Mouse (Mus musculus): Measurements from ENCODE around the gene Iqch. TPM values are rescaled to one million over a fixed set of nuclear protein-coding genes. Genes with fewer than 3 reads are reported as not detected.

The Iqch gene
- total and polyA plus RNA-seq, 2 experiments from 2014 or later: 0.20 TPM; not detected in 1

DNA sequence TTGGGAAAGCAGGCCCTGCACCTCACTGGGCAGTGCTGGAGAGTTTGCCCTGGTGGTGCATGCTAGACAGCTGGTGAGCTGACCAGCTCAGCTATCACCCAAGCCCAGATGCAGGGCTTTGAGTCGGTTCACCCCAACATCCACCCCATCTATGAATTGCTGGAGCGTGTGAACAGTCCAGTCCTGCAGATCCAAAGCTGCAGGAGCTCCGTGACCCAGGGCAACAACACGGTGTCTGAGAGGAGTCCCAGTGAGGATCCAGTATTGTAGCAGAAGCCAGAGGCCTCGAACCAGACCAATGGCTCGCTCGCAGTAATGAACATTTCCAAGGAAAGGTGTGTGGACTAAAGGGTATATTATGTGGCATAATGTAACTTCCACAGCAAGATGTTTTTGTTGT, 61.0 kb downstream of the Iqch start:
- 78% methylated on average over 7 of the region's 7 CpGs for WGBS
- TF ChIP-seq CTCF (IDR thresholded peaks at IDR 0.05): no peak
- no peak overlapping the region for H3K9ac ChIP-seq (replicated peaks; ENCODE audit: low read length, poor library complexity, severe bottlenecking)

DNA sequence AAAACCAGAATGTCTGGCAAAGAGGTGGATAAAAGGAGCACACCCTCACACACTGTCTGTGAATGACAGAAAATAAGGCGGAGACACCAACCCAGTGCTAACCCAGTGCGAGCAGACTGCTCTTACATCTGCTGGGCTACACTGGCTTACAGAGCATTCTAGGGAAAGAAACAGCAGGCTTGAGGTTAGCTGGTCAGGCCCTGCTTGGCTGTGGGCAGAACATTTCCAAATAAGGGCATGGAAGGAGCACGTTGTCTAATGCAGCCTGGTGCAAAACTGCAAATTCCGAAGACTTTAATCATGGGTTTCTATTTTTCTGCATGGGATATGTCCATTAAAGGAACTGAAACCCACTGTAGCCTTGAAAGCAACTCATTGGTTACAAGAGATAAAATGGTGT, 64.8 kb downstream of the Iqch start:
- Histone ChIP-seq H3K4me3 (ENCODE audit: low read depth, low read length) (no peak overlapping the region), H3K27ac (ENCODE audit: low read depth, low read length) (no peak overlapping the region), H3K36me3 (ENCODE audit: insufficient read depth, low read length) (no peaks in the 10 kb centered on the region), H3K4me1 (ENCODE audit: insufficient read depth, low read length) (peaks cover 15% of the 10 kb centered on the region), H3K9me3 (ENCODE audit: low read length) (no peaks in the 10 kb centered on the region), H3K4me2 (ENCODE audit: low read depth, low read length, poor library complexity, severe bottlenecking) (no peak overlapping the region), H3K9ac (replicated peaks; ENCODE audit: low read length, poor library complexity, severe bottlenecking) (no peak overlapping the region), H3K27me3 (ENCODE audit: insufficient read depth, low read length) (no peaks in the 10 kb centered on the region)
- no peak for TF ChIP-seq CTCF (IDR thresholded peaks at IDR 0.05)
- ATAC-seq (ENCODE audit: low FRiP score) (no peak), DNase-seq (ENCODE audit: low spot score) (no peak)
- WGBS: 91% methylated on average over 4 of the region's 4 CpGs

More for the DNA sequence above, 61.0 kb downstream of the Iqch start:
- H3K4me1 ChIP-seq (ENCODE audit: insufficient read depth, low read length): no peaks in the 10 kb centered on the region
- H3K4me2 ChIP-seq (ENCODE audit: low read depth, low read length, poor library complexity, severe bottlenecking): no peak overlapping the region
- no peaks in the 10 kb centered on the region for H3K27me3 ChIP-seq (ENCODE audit: insufficient read depth, low read length)
- H3K36me3 ChIP-seq (ENCODE audit: insufficient read depth, low read length): no peaks in the 10 kb centered on the region
- H3K9me3 ChIP-seq (ENCODE audit: low read length): no peaks in the 10 kb centered on the region
- H3K27ac ChIP-seq (ENCODE audit: low read depth, low read length): no peak overlapping the region
- ATAC-seq (ENCODE audit: low FRiP score): no peak
- no peak for DNase-seq (ENCODE audit: low spot score)
- H3K4me3 ChIP-seq (ENCODE audit: low read depth, low read length): no peak overlapping the region

DNA sequence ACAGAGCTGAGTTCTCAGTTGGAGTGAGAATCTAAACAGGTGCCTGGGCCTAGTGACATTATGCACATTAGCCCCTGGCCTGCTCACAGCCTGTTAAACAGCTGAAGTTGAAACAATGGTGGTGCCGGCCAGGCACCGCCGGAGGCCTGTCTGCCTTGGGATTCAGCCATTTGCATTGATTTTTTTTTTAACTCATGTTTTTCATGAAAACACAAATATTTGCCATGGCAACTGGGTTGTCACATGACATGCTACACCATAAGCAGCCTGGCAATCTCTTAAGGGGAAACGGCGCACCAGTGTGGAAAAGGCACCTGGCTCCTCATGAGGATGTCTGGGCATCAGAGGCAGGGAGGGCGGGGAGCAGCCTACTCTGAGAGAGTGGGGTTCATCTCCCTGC, 67.3 kb downstream of the Iqch start:
- no peak overlapping the region for H3K9ac ChIP-seq (replicated peaks; ENCODE audit: low read length, poor library complexity, severe bottlenecking)
- peak overlapping the region; percentile 12; the same call in 1 of the 2 replicates for H3K27ac ChIP-seq (ENCODE audit: low read depth, low read length)
- H3K4me1 ChIP-seq (ENCODE audit: insufficient read depth, low read length): peaks cover 15% of the 10 kb centered on the region
- 13% methylated on average over 6 of the region's 6 CpGs for WGBS
- H3K4me3 ChIP-seq (ENCODE audit: low read depth, low read length): no peak overlapping the region
- no peaks in the 10 kb centered on the region for H3K36me3 ChIP-seq (ENCODE audit: insufficient read depth, low read length)
- H3K4me2 ChIP-seq (ENCODE audit: low read depth, low read length, poor library complexity, severe bottlenecking): no peak overlapping the region
- DNase-seq (ENCODE audit: low spot score) (peak; percentile 81), ATAC-seq (ENCODE audit: low FRiP score) (peak; percentile 69; the same call in 1 of the 2 replicates)
- no peak for TF ChIP-seq CTCF (IDR thresholded peaks at IDR 0.05)
- no peaks in the 10 kb centered on the region for H3K27me3 ChIP-seq (ENCODE audit: insufficient read depth, low read length)
- H3K9me3 ChIP-seq (ENCODE audit: low read length): no peaks in the 10 kb centered on the region

DNA sequence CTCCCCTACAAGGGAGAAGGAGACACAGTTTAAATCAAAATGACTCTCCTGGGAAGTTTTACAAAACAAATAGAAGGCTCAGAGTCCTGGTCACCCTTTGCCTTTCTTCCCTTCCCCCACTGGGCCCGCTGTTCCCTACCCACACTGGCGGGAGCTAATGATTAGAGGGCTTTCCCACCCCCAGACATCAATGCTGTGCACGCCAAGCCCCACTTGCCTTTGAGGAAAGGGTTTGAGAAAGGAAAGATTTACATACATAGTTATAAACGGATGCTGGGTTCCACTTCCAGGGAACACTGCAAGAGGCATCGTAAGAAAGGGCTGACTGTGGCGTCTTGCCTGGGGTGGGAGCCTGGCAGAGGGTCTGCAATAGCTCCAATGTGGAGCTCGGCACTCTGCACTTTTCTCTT, 67.9 kb downstream of the Iqch start:
- Histone ChIP-seq H3K9ac (replicated peaks; ENCODE audit: low read length, poor library complexity, severe bottlenecking) (no peak overlapping the region), H3K27ac (ENCODE audit: low read depth, low read length) (no peak overlapping the region), H3K27me3 (ENCODE audit: insufficient read depth, low read length) (no peaks in the 10 kb centered on the region), H3K4me1 (ENCODE audit: insufficient read depth, low read length) (peaks cover 15% of the 10 kb centered on the region), H3K36me3 (ENCODE audit: insufficient read depth, low read length) (no peaks in the 10 kb centered on the region), H3K4me3 (ENCODE audit: low read depth, low read length) (no peak overlapping the region), H3K4me2 (ENCODE audit: low read depth, low read length, poor library complexity, severe bottlenecking) (no peak overlapping the region), H3K9me3 (ENCODE audit: low read length) (no peaks in the 10 kb centered on the region)
- WGBS: 19% methylated on average over 7 of the region's 7 CpGs
- ATAC-seq (ENCODE audit: low FRiP score) (no peak), DNase-seq (ENCODE audit: low spot score) (peak; percentile 8)
- TF ChIP-seq CTCF (IDR thresholded peaks at IDR 0.05): no peak

DNA sequence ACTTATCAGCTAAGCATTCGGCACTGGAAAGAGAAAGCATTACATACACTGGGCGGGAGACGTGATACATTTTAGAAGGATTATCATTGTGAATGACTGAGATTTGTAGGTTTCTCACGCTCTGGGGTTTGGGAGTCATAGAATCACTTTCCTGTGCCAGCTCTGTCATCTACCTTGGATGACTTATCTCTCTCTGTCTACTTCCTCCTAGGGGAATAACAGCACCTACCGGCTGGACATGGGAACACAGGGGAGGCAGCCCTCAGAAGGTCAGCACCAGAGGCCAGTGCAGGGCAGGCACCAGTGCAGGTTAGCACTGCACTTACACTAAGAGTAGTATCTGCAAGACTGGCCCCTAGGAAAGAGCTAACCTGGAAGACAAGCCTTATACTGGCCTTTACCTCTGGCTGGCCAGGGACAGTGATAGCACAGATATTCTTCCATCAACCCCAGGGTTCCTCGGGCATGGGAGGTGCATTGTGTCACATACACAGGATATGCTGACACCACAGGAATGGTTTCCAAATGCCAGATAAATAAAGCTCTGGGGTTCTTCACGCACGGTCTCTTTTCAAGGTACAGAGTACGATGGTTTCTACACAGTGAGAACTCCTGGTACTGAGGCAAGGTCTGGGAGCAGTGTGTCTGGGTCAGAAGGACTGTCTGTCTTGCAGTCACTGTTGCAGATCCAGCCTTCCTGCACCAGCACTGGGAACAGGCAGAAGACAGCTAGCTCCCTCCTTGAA, 69.2 kb downstream of the Iqch start:
- H3K27me3 ChIP-seq (ENCODE audit: insufficient read depth, low read length): no peaks in the 10 kb centered on the region
- no peak overlapping the region for H3K4me3 ChIP-seq (ENCODE audit: low read depth, low read length)
- H3K4me2 ChIP-seq (ENCODE audit: low read depth, low read length, poor library complexity, severe bottlenecking): no peak overlapping the region
- H3K36me3 ChIP-seq (ENCODE audit: insufficient read depth, low read length): no peaks in the 10 kb centered on the region
- TF ChIP-seq CTCF (IDR thresholded peaks at IDR 0.05): 0 out of 2 replicates have a peak, but pooled peaks have one; percentile 25
- ATAC-seq (ENCODE audit: low FRiP score) (no peak), DNase-seq (ENCODE audit: low spot score) (no peak)
- H3K9ac ChIP-seq (replicated peaks; ENCODE audit: low read length, poor library complexity, severe bottlenecking): no peak overlapping the region
- no peaks in the 10 kb centered on the region for H3K9me3 ChIP-seq (ENCODE audit: low read length)
- H3K27ac ChIP-seq (ENCODE audit: low read depth, low read length): no peak overlapping the region
- 56% methylated on average over 9 of the region's 9 CpGs for WGBS
- peaks cover 15% of the 10 kb centered on the region for H3K4me1 ChIP-seq (ENCODE audit: insufficient read depth, low read length)

DNA sequence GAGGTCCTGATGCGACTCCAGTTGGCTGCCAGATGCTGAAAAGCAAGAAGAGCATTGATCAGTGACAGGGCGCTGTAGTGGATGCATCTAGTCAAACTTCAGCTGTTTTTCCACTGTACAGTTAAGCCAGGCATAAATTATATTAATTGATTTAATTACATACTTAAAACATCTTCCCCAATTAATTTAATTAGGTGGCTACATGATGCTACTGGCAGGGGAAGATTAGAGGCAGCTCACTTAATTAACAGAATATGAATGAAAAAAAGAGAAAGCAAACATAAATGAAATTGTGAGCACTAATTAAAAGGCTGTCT, 78.4 kb downstream of the Iqch start:
- DNase-seq (ENCODE audit: low spot score): no peak
- Histone ChIP-seq H3K36me3 (ENCODE audit: insufficient read depth, low read length) (no peaks in the 10 kb centered on the region), H3K4me2 (ENCODE audit: low read depth, low read length, poor library complexity, severe bottlenecking) (no peak overlapping the region), H3K27me3 (ENCODE audit: insufficient read depth, low read length) (no peaks in the 10 kb centered on the region), H3K4me3 (ENCODE audit: low read depth, low read length) (no peak overlapping the region), H3K9ac (replicated peaks; ENCODE audit: low read length, poor library complexity, severe bottlenecking) (no peak overlapping the region), H3K9me3 (ENCODE audit: low read length) (no peaks in the 10 kb centered on the region), H3K27ac (ENCODE audit: low read depth, low read length) (no peak overlapping the region), H3K4me1 (ENCODE audit: insufficient read depth, low read length) (no peaks in the 10 kb centered on the region)
- 69% methylated on average over 2 of the region's 2 CpGs for WGBS
- ATAC-seq (ENCODE audit: low FRiP score): no peak
- TF ChIP-seq CTCF (IDR thresholded peaks at IDR 0.05): no peak
